Mouse (Mus musculus): ENCODE results near the gene Rnf7. TPM values are rescaled to one million over a fixed set of nuclear protein-coding genes. Genes with fewer than 3 reads are reported as not detected.
A peak's percentile ranks its signal among the peaks of the same experiment; 100 is the strongest.

Rnf7 gene
- polyA plus RNA-seq, 1 experiment from 2014 or later: 110 TPM

GRCm38 (mm10) chr9:96437805-96438333 lies 40.6 kb downstream of the Rnf7 start:
- Histone ChIP-seq H3K27ac (peak overlapping the region; percentile 65; the same call in 1 of the 2 replicates), H3K27me3 (replicated peaks) (peaks cover 50% of the 10 kb centered on the region), H3K4me2 (peak overlapping the region; percentile 72), H3K9me3 (replicated peaks) (no peaks in the 10 kb centered on the region), H3K4me1 (peaks cover 28% of the 10 kb centered on the region), H3K4me3 (peak overlapping the region; percentile 47), H3K9ac (peak overlapping the region; percentile 34), H3K36me3 (no peaks in the 10 kb centered on the region)
- under 1% methylated on average over 25 of the region's 25 CpGs for WGBS (ENCODE audit: insufficient replicate concordance)
- peak; percentile 61 for ATAC-seq

- Histone ChIP-seq H3K4me3 (peak overlapping the region; percentile 47), H3K36me3 (no peaks in the 10 kb centered on the region), H3K4me1 (peaks cover 27% of the 10 kb centered on the region), H3K9me3 (replicated peaks) (no peaks in the 10 kb centered on the region), H3K9ac (0 out of 2 replicates have a peak overlapping the region, but pooled peaks have one; percentile 19), H3K27ac (peak overlapping the region; percentile 65; the same call in 1 of the 2 replicates), H3K4me2 (peak overlapping the region; percentile 72), H3K27me3 (replicated peaks) (peaks cover 50% of the 10 kb centered on the region)
- 0 out of 2 replicates have a peak, but pooled peaks have one; percentile 21 for ATAC-seq
- 24% methylated on average over 28 of the region's 28 CpGs for WGBS (ENCODE audit: insufficient replicate concordance)
These were observed 41.3 kb downstream of the Rnf7 start for GRCm38 (mm10) chr9:96436901-96437804.

GRCm38 (mm10) chr9:96432575-96432974 lies 45.9 kb downstream of the Rnf7 start:
- Histone ChIP-seq H3K4me2 (no peak overlapping the region), H3K9ac (no peak overlapping the region), H3K9me3 (replicated peaks) (no peaks in the 10 kb centered on the region), H3K27me3 (replicated peaks) (peaks cover 20% of the 10 kb centered on the region), H3K27ac (no peak overlapping the region), H3K4me1 (peaks cover 11% of the 10 kb centered on the region), H3K4me3 (no peak overlapping the region), H3K36me3 (no peaks in the 10 kb centered on the region)
- no peak for ATAC-seq
- 60% methylated on average over 3 of the region's 3 CpGs for WGBS (ENCODE audit: insufficient replicate concordance)

DNA sequence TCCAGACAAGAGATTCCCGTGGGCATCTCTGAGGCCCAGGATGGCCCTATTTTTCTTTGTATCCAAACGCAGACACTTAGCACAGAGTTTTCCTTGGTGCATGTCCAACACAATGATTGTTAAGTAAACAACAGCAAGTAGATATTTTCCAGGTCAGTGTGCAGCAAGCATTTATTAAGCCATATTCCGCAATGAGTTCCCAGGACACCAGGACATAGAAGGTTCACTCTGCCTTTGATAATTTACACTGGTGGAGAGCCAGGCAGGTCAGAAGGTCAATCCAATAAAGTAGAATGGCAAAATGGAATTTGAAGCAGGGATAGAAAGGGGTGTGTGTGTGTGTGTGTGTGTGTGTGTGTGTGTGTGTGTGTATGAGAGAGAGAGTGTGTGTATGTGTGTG lies 47.4 kb downstream of the Rnf7 start:
- ATAC-seq: no peak
- Histone ChIP-seq H3K4me1 (no peaks in the 10 kb centered on the region), H3K4me2 (no peak overlapping the region), H3K36me3 (no peaks in the 10 kb centered on the region), H3K9me3 (replicated peaks) (no peaks in the 10 kb centered on the region), H3K9ac (no peak overlapping the region), H3K27ac (no peak overlapping the region), H3K4me3 (no peak overlapping the region), H3K27me3 (replicated peaks) (peaks cover 5% of the 10 kb centered on the region; the same call in 1 of the 2 replicates)
- 65% methylated on average over 3 of the region's 3 CpGs for WGBS (ENCODE audit: insufficient replicate concordance)

DNA sequence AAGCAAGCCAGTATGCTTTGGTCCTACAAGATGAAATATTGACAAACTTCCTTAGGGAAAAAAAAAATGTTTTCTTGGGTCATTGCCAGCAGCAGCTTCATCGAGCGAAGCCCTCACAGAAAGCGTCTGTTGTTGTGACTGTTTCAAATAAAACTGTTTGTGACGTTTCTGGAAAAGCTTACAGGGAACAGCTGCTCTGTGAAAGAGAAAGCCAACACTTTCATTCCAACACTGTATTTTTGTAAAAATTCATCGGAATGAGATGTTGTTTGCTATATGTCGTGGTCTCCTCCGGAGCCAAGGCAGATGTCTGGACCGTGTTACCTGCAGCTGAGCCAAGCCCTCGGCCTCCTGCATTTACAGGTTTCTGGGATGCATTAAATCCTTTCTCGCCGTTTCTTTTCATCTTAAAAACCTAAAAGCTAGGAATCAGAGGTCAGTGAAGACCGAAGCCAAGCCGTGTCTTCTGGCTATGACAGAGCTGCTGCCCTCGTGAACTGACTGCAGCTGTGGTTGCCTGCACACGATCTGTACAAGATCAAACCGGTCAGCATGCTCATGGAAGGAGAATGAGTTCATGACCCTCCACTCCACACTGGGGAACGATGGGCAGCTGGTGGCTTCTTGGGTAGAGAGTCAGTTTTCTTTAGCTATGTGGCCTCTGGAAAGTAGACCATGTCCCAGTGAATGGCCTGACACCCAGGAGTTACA lies 50.0 kb downstream of the Rnf7 start:
- Histone ChIP-seq H3K36me3 (no peaks in the 10 kb centered on the region), H3K9me3 (replicated peaks) (no peaks in the 10 kb centered on the region), H3K4me3 (no peak overlapping the region), H3K27ac (no peak overlapping the region), H3K27me3 (replicated peaks) (no peaks in the 10 kb centered on the region), H3K4me2 (no peak overlapping the region), H3K9ac (no peak overlapping the region), H3K4me1 (no peaks in the 10 kb centered on the region)
- 74% methylated on average over 17 of the region's 17 CpGs for WGBS (ENCODE audit: insufficient replicate concordance)
- no peak for ATAC-seq

- H3K4me2 ChIP-seq: no peak overlapping the region
- no peak overlapping the region for H3K4me3 ChIP-seq
These were observed 54.4 kb downstream of the Rnf7 start for GRCm38 (mm10) chr9:96424027-96424426.

More at GRCm38 (mm10) chr9:96424027-96424426, 54.4 kb downstream of the Rnf7 start:
- H3K27me3 ChIP-seq (replicated peaks): no peaks in the 10 kb centered on the region
- H3K4me1 ChIP-seq: no peaks in the 10 kb centered on the region
- no peaks in the 10 kb centered on the region for H3K36me3 ChIP-seq
- ATAC-seq: no peak
- no peak overlapping the region for H3K9ac ChIP-seq
- WGBS (ENCODE audit: insufficient replicate concordance): 47% methylated on average over 8 of the region's 8 CpGs
- H3K27ac ChIP-seq: no peak overlapping the region
- H3K9me3 ChIP-seq (replicated peaks): no peaks in the 10 kb centered on the region

Other genes starting within 250 kb of the Rnf7 start
- gene Atp1b3, start 114.2 kb downstream of the Rnf7 start, polyA plus RNA-seq (2016; fragmentation: Nextera tagmentation; extraction: Ambion mirVana): 99.5 and 101 TPM in 2 replicates
- gene Gm28729, start 46.6 kb upstream of the Rnf7 start, polyA plus RNA-seq (2016; fragmentation: Nextera tagmentation; extraction: Ambion mirVana): not detected in 2 replicates
- gene Rasa2, start 152.9 kb upstream of the Rnf7 start, polyA plus RNA-seq (2016; fragmentation: Nextera tagmentation; extraction: Ambion mirVana): 4.3 and 4.9 TPM in 2 replicates